Mouse (Mus musculus): ENCODE measurements around the gene Hmga2.

DNA sequence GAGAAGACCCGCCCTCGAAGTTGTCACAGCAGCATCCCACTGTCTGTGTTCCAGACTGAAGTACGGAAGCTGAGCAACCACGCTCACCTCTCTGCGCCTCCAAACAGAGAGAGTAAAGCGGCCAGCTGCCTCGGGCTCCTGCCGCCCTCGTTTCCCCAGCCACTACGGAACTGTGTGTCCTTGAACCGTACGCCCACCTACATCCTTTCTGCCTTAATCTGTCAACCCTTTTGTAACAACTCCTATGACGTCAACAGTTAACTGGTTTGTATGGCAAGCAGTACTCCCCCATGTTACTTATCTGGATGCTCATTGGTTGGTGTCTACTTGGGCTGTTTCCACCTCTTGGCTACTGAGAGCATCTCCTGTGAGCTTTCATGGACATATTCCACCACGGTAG, 100.8 kb downstream of the Hmga2 start:
- TF ChIP-seq CTCF (IDR thresholded peaks at IDR 0.05; ENCODE audit: low read depth) (no peak), EP300 (IDR thresholded peaks at IDR 0.05; ENCODE audit: low read depth) (no peak)
